Mouse (Mus musculus): ENCODE measurements around the gene Bpifc. TPM values are rescaled to one million over a fixed set of nuclear protein-coding genes. Genes with fewer than 3 reads are reported as not detected.
A peak's percentile ranks its signal among the peaks of the same experiment; 100 is the strongest.

The Bpifc gene
- polyA plus RNA-seq, 1 experiment: not detected

DNA sequence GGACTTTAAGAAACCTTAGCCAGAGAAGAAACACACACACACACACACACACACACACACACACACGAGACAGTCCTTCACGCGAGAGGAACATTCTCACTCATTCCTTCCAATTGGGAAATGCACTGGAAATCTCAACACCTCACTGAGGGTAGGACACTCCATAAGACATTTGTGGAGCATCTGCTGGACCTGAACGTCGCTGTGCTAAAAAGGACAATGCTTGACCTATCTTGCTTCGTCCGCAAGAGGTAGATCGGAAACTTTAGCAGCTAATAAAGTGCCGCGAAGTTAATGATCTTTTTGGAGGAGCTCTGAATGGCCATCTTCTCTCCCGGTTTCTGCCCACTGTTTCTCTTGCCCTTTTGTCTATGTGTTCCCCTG, 82.5 kb downstream of the Bpifc start:
- no peak for TF ChIP-seq FOSL1 (IDR thresholded peaks at IDR 0.05; ENCODE audit: insufficient read depth, low read length, poor library complexity, severe bottlenecking)
- no peak for TF ChIP-seq MAX (IDR thresholded peaks at IDR 0.05)
- no peak for TF ChIP-seq CEBPB (IDR thresholded peaks at IDR 0.05; ENCODE audit: low read depth)
- TF ChIP-seq USF1 (IDR thresholded peaks at IDR 0.05; ENCODE audit: low read depth): no peak
- TF ChIP-seq MYOD1 (IDR thresholded peaks at IDR 0.05; ENCODE audit: control insufficient read depth, insufficient read length, low read depth): no peak
- no peak for TF ChIP-seq CTCF (IDR thresholded peaks at IDR 0.05; ENCODE audit: control insufficient read depth, insufficient read depth, insufficient read length)
- TF ChIP-seq MYOG (IDR thresholded peaks at IDR 0.05; ENCODE audit: control insufficient read depth, extremely low read depth, insufficient read length): no peak
- Histone ChIP-seq H3K79me2 (ENCODE audit: control insufficient read depth, insufficient read depth) (no peaks in the 10 kb centered on the region), H3K27me3 (ENCODE audit: control insufficient read depth, insufficient read depth, insufficient read length) (peaks cover 17% of the 10 kb centered on the region), H3K4me3 (ENCODE audit: insufficient read depth, poor library complexity, severe bottlenecking) (no peak overlapping the region), H3K36me3 (ENCODE audit: control insufficient read depth, insufficient read depth) (no peaks in the 10 kb centered on the region), H3ac (ENCODE audit: control insufficient read depth, insufficient read length, low read depth) (no peak overlapping the region), H3K79me3 (ENCODE audit: low read depth) (no peaks in the 10 kb centered on the region)

DNA sequence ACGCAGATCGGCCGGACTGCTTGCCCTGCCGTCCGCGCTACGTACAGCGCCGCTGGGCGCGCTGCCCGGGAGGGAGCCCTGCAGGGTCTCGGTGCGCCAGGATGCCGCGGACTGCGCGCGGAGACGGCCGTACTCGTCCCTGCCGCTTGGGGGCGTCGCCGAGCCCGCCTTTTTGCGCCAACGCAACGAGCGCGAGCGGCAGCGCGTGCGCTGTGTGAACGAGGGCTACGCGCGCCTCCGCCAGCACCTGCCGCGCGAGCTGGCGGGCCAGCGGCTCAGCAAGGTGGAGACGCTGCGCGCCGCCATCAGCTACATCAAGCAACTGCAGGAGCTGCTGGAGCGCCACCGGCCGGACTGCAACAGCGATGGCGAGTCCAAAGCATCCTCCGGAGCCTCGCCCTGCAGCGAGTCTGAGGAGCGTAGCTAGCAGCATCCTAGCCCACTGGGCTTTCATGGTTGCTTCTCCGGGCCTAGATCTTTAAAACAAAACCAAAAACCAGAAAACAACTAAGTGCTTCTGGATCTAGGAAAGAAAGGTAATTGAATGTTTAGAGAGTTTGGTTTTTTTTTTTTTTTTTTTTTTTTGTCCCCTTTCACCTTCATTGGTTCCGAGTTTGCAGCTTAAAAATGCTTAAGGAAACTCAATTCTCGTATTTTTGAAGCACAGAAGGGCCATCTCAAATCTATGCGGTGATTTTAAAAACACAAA, 83.0 kb downstream of the Bpifc start:
- Histone ChIP-seq H3K36me3 (ENCODE audit: control insufficient read depth, insufficient read depth) (no peaks in the 10 kb centered on the region), H3K4me3 (ENCODE audit: insufficient read depth, poor library complexity, severe bottlenecking) (no peak overlapping the region), H3ac (ENCODE audit: control insufficient read depth, insufficient read length, low read depth) (no peak overlapping the region), H3K79me2 (ENCODE audit: control insufficient read depth, insufficient read depth) (no peaks in the 10 kb centered on the region), H3K27me3 (ENCODE audit: control insufficient read depth, insufficient read depth, insufficient read length) (peaks cover 18% of the 10 kb centered on the region), H3K79me3 (ENCODE audit: low read depth) (no peaks in the 10 kb centered on the region)
- TF ChIP-seq MAX (IDR thresholded peaks at IDR 0.05): no peak

DNA sequence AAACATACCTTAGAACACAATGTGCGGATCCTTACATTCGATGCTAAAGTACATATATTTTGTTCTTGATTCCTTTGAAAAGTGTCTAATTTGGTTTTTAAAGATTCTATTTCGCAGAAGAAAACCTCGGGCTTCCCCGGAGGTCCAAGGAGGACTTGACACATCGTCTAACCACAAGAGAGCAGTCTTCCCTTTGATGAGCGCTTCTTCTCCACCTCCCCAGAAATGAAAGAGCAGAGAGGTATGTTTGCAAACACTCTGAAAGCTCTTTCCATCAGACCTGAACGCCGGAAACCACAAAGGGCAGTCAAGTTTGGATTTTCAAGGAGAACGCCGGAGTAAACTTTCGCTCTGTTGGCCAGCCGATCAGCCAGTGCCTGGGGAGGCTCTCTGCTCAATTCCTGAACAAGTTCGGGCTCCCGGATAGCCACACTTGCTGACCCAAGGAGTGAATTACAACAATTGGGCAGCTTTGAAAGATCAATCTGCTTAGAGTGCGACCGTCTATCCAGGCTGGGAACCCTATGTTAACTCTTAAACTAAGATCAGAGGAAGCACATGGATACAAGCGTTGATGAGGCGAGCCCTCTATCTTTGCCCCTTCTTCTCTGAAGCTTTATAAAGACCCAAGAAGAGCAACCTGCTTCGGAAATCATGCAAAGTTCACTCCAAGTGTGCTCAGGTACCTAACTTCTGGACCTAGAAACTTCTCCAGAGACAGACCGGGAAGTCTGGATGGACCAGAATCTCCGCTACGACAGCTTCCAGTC, 83.8 kb downstream of the Bpifc start, which contains the start of gene Ascl4:
Ascl4 (plus strand) TSS at position 6 of the 770 bp plus-strand sequence.
- TF ChIP-seq MAX (IDR thresholded peaks at IDR 0.05): no peak
- TF ChIP-seq MYOG (IDR thresholded peaks at IDR 0.05; ENCODE audit: control insufficient read depth, extremely low read depth, insufficient read length): no peak
- no peak for TF ChIP-seq FOSL1 (IDR thresholded peaks at IDR 0.05; ENCODE audit: insufficient read depth, low read length, poor library complexity, severe bottlenecking)
- TF ChIP-seq USF1 (IDR thresholded peaks at IDR 0.05; ENCODE audit: low read depth): no peak
- TF ChIP-seq MYOD1 (IDR thresholded peaks at IDR 0.05; ENCODE audit: control insufficient read depth, insufficient read length, low read depth): no peak
- TF ChIP-seq CTCF (IDR thresholded peaks at IDR 0.05; ENCODE audit: control insufficient read depth, insufficient read depth, insufficient read length): no peak
- TF ChIP-seq CEBPB (IDR thresholded peaks at IDR 0.05; ENCODE audit: low read depth): no peak

DNA sequence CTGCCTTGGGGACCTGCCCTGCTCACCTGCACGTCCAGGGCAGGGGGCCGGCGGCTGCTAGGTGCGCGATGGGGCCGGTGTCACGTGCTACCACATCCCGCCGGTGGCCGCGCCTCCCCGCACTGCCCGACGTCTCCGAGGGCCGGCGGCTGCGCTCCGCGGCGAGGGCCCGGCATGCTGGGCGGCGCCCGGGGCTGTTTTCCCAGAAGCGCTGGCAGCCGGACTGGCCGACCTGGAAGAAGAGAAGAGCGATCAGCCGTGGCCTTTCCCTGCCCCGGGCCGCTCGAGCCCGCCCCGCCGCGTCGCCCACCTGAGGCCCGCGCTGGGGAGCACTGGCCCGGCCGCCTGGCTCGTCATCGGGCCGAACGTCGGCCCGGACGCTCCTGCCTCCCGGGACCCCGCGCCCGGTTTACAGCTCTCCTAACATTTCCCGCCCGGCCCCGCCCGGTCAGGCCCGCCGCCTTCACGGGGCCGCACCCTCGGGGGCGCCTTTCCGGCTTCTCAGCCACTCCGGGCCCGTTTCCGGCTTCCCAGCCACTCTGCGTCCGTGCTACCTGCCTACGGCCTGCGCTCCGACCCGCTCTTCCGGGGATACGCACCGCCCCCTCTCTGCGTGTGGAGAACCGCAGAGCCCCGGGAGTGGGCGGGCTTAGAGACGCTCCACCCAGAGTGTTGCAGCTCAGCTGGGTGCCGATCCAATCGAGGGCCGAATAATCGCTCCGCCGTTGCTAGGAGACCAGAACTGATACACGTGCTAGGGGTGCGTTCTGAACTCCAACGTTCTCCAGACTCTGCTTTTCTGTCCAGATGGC, 95.0 kb downstream of the Bpifc start, which contains the start of gene Prdm4:
Prdm4 (minus strand) TSS at position 645 of the 812 bp plus-strand sequence.
- Histone ChIP-seq H3K27me3 (ENCODE audit: control insufficient read depth, insufficient read depth, insufficient read length) (peaks cover 5% of the 10 kb centered on the region), H3K36me3 (ENCODE audit: control insufficient read depth, insufficient read depth) (peaks cover 31% of the 10 kb centered on the region), H3K79me2 (ENCODE audit: control insufficient read depth, insufficient read depth) (peaks cover 50% of the 10 kb centered on the region), H3ac (ENCODE audit: control insufficient read depth, insufficient read length, low read depth) (peak within 1 kb of the TSS; percentile 96), H3K4me3 (ENCODE audit: insufficient read depth, poor library complexity, severe bottlenecking) (peak within 1 kb of the TSS; percentile 87), H3K79me3 (ENCODE audit: low read depth) (peaks cover 40% of the 10 kb centered on the region)
- TF ChIP-seq MAX (IDR thresholded peaks at IDR 0.05) (peak; percentile 89), MYOG (IDR thresholded peaks at IDR 0.05; ENCODE audit: control insufficient read depth, extremely low read depth, insufficient read length) (no peak)

More for the DNA sequence above, 83.8 kb downstream of the Bpifc start, which contains the start of gene Ascl4:
- Histone ChIP-seq H3K4me3 (ENCODE audit: insufficient read depth, poor library complexity, severe bottlenecking) (no peak within 1 kb of the TSS), H3ac (ENCODE audit: control insufficient read depth, insufficient read length, low read depth) (no peak within 1 kb of the TSS), H3K79me3 (ENCODE audit: low read depth) (no peaks in the 10 kb centered on the region), H3K79me2 (ENCODE audit: control insufficient read depth, insufficient read depth) (no peaks in the 10 kb centered on the region), H3K36me3 (ENCODE audit: control insufficient read depth, insufficient read depth) (no peaks in the 10 kb centered on the region), H3K27me3 (ENCODE audit: control insufficient read depth, insufficient read depth, insufficient read length) (peaks cover 18% of the 10 kb centered on the region)

Other genes starting within 250 kb of the Bpifc start
- gene Pwp1, start 182.4 kb downstream of the Bpifc start, polyA plus RNA-seq (2012; fragmentation: generic; extraction: Trizol): 37.7 TPM
- 18.0 TPM for gene Prdm4, start 94.8 kb downstream of the Bpifc start, polyA plus RNA-seq (2012; fragmentation: generic; extraction: Trizol)
- gene Ascl4, start 84.2 kb downstream of the Bpifc start, polyA plus RNA-seq (2012; fragmentation: generic; extraction: Trizol): not detected
- 155 TPM for gene Rtcb, start 54.1 kb downstream of the Bpifc start, polyA plus RNA-seq (2012; fragmentation: generic; extraction: Trizol)
- 7.7 TPM for gene Fbxo7, start 10.1 kb upstream of the Bpifc start, polyA plus RNA-seq (2012; fragmentation: generic; extraction: Trizol)

All from C2C12 (cell line).